Mouse (Mus musculus) erythroblast, embryonic 14.5 days (primary cell): ENCODE data around the gene Mrps15.

ENCODE experiments used
- GATA1 ChIP-seq: IDR thresholded peaks from 2 replicates; pipeline ENCODE4 v1.6.1; 2012; ENCODE audit warnings: low read length, inconsistent platforms, mixed read lengths
- TAL1 ChIP-seq: IDR thresholded peaks from 3 replicates; pipeline ENCODE4 v1.6.1; 2012; ENCODE audit warnings: low read length, inconsistent platforms, mixed read lengths

DNA sequence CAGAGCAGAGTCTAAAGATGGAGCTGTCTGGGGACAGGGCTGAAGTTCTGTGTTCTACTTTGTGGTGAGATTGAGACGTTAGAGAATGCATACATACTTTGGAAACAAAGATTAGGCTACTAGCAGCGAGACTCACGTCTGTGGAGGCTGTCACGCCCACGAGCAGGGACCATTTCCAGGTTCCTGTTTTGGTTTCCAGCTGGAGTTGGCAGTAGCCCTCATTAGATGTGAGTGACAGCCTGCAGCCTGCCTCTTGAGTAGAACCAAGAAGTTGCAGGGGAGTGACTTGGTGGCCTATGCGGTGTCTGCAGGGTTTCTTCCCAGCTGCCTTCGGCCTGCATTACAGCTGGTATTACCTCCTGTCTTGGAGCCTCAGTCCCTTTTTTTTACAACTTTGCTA lies 4.9 kb downstream of the Mrps15 start:
- TF ChIP-seq GATA1 (no peak), TAL1 (no peak)
